ENCODE assay signal across 8 mouse cellular contexts in the genomic region with DNA sequence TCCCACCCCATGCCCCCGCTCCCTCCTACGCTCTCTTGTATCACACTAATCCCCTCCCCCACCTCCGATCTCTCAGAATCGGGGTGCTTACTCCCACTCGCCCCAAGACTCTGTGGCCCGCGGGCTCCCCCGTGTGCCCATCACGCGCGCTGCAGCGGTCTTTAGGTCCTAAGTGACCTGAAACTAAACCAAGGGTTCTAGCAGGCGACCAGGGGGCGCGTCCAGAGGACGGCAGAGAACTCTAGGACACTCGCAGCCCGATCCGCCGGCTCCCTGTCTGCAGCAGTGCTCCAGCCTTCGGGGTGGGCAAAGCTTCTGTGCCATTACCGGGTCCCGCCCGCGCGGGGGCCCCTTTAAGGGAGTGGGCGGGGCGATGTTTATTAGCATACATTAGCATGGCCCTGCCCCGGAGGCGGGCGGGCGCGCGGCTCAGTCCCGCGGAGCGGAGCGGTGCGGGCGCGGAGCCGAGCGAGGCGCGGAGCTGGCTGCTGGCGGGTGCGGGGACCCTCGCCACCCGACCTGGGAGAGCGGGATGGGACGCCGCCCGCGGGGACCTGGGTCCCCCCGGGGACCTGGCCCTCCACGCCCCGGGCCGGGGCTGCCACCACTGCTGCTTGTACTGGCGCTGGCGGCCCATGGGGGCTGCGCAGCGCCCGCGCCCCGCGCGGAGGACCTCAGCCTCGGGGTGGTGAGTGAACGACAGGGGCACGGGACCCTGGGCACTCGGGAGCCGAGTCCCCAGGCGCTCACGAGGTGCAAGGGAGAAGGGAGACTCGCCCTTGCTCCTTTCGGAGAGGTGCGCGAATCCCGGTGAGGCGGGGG. TPM values are rescaled to one million over a fixed set of nuclear protein-coding genes. Genes with fewer than 3 reads are reported as not detected.
DNase-seq lines count a peak whose midpoint lies in the region; ATAC-seq and TF ChIP-seq lines count a peak whose summit lies in the region.

A gene (plus strand): TSS at position 409 of the 822 bp plus-strand sequence.

- H3K79me2 ChIP-seq in heart, adult 2 months (replicated peaks; ENCODE audit: control insufficient read depth, insufficient read depth, low read length): no peaks in the 10 kb centered on the region

- TF ChIP-seq CTCF in bone marrow, adult 2 months (IDR thresholded peaks at IDR 0.05; ENCODE audit: control insufficient read depth, insufficient read depth, low read length): peak; percentile 64; the same call in 1 of the 2 replicates
- peak; percentile 83 for TF ChIP-seq CTCF in heart, adult 2 months (IDR thresholded peaks at IDR 0.05)
- TF ChIP-seq CTCF in kidney, adult 2 months (conservative IDR thresholded peaks at IDR 0.05; ENCODE audit: insufficient read depth, insufficient read length, low read depth, low read length): peak; percentile 62
- peak; percentile 80; the same call in 1 of the 2 replicates for TF ChIP-seq CTCF in small intestine, adult 2 months (IDR thresholded peaks at IDR 0.05; ENCODE audit: extremely low read depth, insufficient read length, insufficient replicate concordance, low read depth, low read length)

- H3K4me3 ChIP-seq in bone marrow, adult 2 months (replicated peaks; ENCODE audit: control insufficient read depth, low read depth, low read length): peak within 1 kb of the TSS; percentile 73
- peak within 1 kb of the TSS; percentile 68 for H3K4me3 ChIP-seq in embryonic facial prominence, embryonic 14.5 days (ENCODE audit: low read depth, low read length)
- peak within 1 kb of the TSS; percentile 92 for H3K4me3 ChIP-seq in heart, adult 2 months
- peak within 1 kb of the TSS; percentile 60 for H3K4me3 ChIP-seq in kidney, adult 2 months (ENCODE audit: insufficient read depth, low read depth, low read length)
- peak within 1 kb of the TSS; percentile 59 for H3K4me3 ChIP-seq in limb, embryonic 11.5 days (ENCODE audit: low read depth, low read length)
- peak within 1 kb of the TSS; percentile 83 for H3K4me3 ChIP-seq in midbrain, embryonic 13.5 days (replicated peaks)
- peak within 1 kb of the TSS; percentile 69 for H3K4me3 ChIP-seq in small intestine, adult 2 months (ENCODE audit: low read depth, low read length)

- peak within 1 kb of the TSS; percentile 29; the same call in 1 of the 2 replicates for H3K27ac ChIP-seq in bone marrow, adult 2 months (ENCODE audit: control insufficient read depth, insufficient read depth, low read depth, low read length, poor library complexity)
- H3K27ac ChIP-seq in embryonic facial prominence, embryonic 14.5 days (replicated peaks; ENCODE audit: low read depth, low read length): no peak within 1 kb of the TSS
- H3K27ac ChIP-seq in heart, adult 2 months: peak within 1 kb of the TSS; percentile 54
- H3K27ac ChIP-seq in kidney, adult 2 months (ENCODE audit: insufficient read depth, low read depth, low read length): no peak within 1 kb of the TSS
- no peak within 1 kb of the TSS for H3K27ac ChIP-seq in limb, embryonic 11.5 days (replicated peaks; ENCODE audit: low read depth, low read length)
- peak within 1 kb of the TSS; percentile 57 for H3K27ac ChIP-seq in midbrain, embryonic 13.5 days
- H3K27ac ChIP-seq in small intestine, adult 2 months (ENCODE audit: insufficient read depth, low read depth, low read length): no peak within 1 kb of the TSS

- H3K4me1 ChIP-seq in bone marrow, adult 2 months (ENCODE audit: control insufficient read depth, insufficient read depth, low read length): 0 out of 2 replicates have a peak, but pooled peaks cover 1% of the 10 kb centered on the region
- H3K4me1 ChIP-seq in embryonic facial prominence, embryonic 14.5 days (ENCODE audit: control insufficient read depth, insufficient read depth, low read length): peaks cover 7% of the 10 kb centered on the region; the same call in 1 of the 2 replicates
- peaks cover 1% of the 10 kb centered on the region; the same call in 1 of the 2 replicates for H3K4me1 ChIP-seq in heart, adult 2 months (ENCODE audit: control insufficient read depth, insufficient read depth, low read length)
- no peaks in the 10 kb centered on the region for H3K4me1 ChIP-seq in kidney, adult 2 months (ENCODE audit: control insufficient read depth, insufficient read depth, low read length)
- peaks cover 9% of the 10 kb centered on the region for H3K4me1 ChIP-seq in limb, embryonic 11.5 days (ENCODE audit: control insufficient read depth, insufficient read depth, low read length)
- peaks cover 39% of the 10 kb centered on the region for H3K4me1 ChIP-seq in midbrain, embryonic 13.5 days (replicated peaks)
- H3K4me1 ChIP-seq in small intestine, adult 2 months (ENCODE audit: control insufficient read depth, insufficient read depth, insufficient read length, low read length): peaks cover 15% of the 10 kb centered on the region

- under 1% methylated on average over 80 of the region's 80 CpGs for WGBS in bone marrow, adult 2 months
- WGBS in embryonic facial prominence, embryonic 14.5 days: under 1% methylated on average over 39 of the region's 80 CpGs
- under 1% methylated on average over 80 of the region's 80 CpGs for WGBS in heart, adult 2 months
- WGBS in kidney, adult 2 months: under 1% methylated on average over 79 of the region's 80 CpGs
- WGBS in limb, embryonic 11.5 days: under 1% methylated on average over 64 of the region's 80 CpGs
- WGBS in midbrain, embryonic 13.5 days: under 1% methylated on average over 74 of the region's 80 CpGs
- 1% methylated on average over 79 of the region's 80 CpGs for WGBS in small intestine, adult 2 months

- ATAC-seq in embryonic facial prominence, embryonic 14.5 days (ENCODE audit: low read depth): peak; percentile 93
- ATAC-seq in limb, embryonic 11.5 days (ENCODE audit: insufficient number of reproducible peaks, low FRiP score, low TSS enrichment, low read depth): peak; percentile 80
- peak; percentile 85 for ATAC-seq in midbrain, embryonic 13.5 days

- H3K4me2 ChIP-seq in embryonic facial prominence, embryonic 14.5 days (ENCODE audit: low read depth, low read length): peak within 1 kb of the TSS; percentile 100
- H3K4me2 ChIP-seq in limb, embryonic 11.5 days (ENCODE audit: low read depth, severe bottlenecking): peak within 1 kb of the TSS; percentile 99
- H3K4me2 ChIP-seq in midbrain, embryonic 13.5 days (replicated peaks): peak within 1 kb of the TSS; percentile 99

- H3K9me3 ChIP-seq in embryonic facial prominence, embryonic 14.5 days (ENCODE audit: control insufficient read depth, low read length): no peaks in the 10 kb centered on the region
- no peaks in the 10 kb centered on the region for H3K9me3 ChIP-seq in limb, embryonic 11.5 days (ENCODE audit: control insufficient read depth, low read length)
- H3K9me3 ChIP-seq in midbrain, embryonic 13.5 days: no peaks in the 10 kb centered on the region

- DNase-seq in 3T3-L1 (ENCODE audit: low read depth, low spot score): peak; percentile 77
- peak; percentile 95 for DNase-seq in embryonic facial prominence, embryonic 14.5 days (ENCODE audit: low spot score)
- DNase-seq in heart, adult 2 months: peak; percentile 91 to 92
- DNase-seq in kidney, adult 2 months: peak; percentile 90
- DNase-seq in limb, embryonic 11.5 days (ENCODE audit: low spot score): peak; percentile 89

- peaks cover 37% of the 10 kb centered on the region for H3K27me3 ChIP-seq in embryonic facial prominence, embryonic 14.5 days (replicated peaks; ENCODE audit: control insufficient read depth, insufficient read depth, low read length)
- H3K27me3 ChIP-seq in heart, adult 2 months (ENCODE audit: control insufficient read depth, insufficient read depth, low read length): 0 out of 2 replicates have a peak, but pooled peaks cover 2% of the 10 kb centered on the region
- H3K27me3 ChIP-seq in kidney, adult 2 months (replicated peaks; ENCODE audit: control insufficient read depth, insufficient read depth, low read length): 0 out of 2 replicates have a peak, but pooled peaks cover 3% of the 10 kb centered on the region
- H3K27me3 ChIP-seq in limb, embryonic 11.5 days (ENCODE audit: control insufficient read depth, insufficient read depth, low read length): peaks cover 33% of the 10 kb centered on the region
- peaks cover 35% of the 10 kb centered on the region for H3K27me3 ChIP-seq in midbrain, embryonic 13.5 days
- H3K27me3 ChIP-seq in small intestine, adult 2 months (ENCODE audit: control insufficient read depth, insufficient read depth, low read length): peaks cover 45% of the 10 kb centered on the region

- TF ChIP-seq EP300 in heart, adult 2 months (IDR thresholded peaks at IDR 0.05; ENCODE audit: insufficient read depth, low read depth, low read length): 0 out of 2 replicates have a peak, but pooled peaks have one; percentile 17

- peak within 1 kb of the TSS; percentile 71 for H3K9ac ChIP-seq in embryonic facial prominence, embryonic 14.5 days (ENCODE audit: low read depth, low read length)
- peak within 1 kb of the TSS; percentile 66 for H3K9ac ChIP-seq in heart, adult 2 months (ENCODE audit: low read depth, low read length)
- peak within 1 kb of the TSS; percentile 65 for H3K9ac ChIP-seq in limb, embryonic 11.5 days (ENCODE audit: low read length)
- peak within 1 kb of the TSS; percentile 88 for H3K9ac ChIP-seq in midbrain, embryonic 13.5 days (replicated peaks)

- TF ChIP-seq POLR2A in bone marrow, adult 2 months (IDR thresholded peaks at IDR 0.05; ENCODE audit: borderline replicate concordance, control insufficient read depth, low read depth, low read length): no peak
- no peak for TF ChIP-seq POLR2A in heart, adult 2 months (IDR thresholded peaks at IDR 0.05; ENCODE audit: insufficient read depth, low read depth, low read length)
- no peak for TF ChIP-seq POLR2A in kidney, adult 2 months (IDR thresholded peaks at IDR 0.05; ENCODE audit: low read depth, low read length)
- 0 out of 2 replicates have a peak, but pooled peaks have one; percentile 12 for TF ChIP-seq POLR2A in small intestine, adult 2 months (IDR thresholded peaks at IDR 0.05; ENCODE audit: low read depth, low read length)

- H3K36me3 ChIP-seq in embryonic facial prominence, embryonic 14.5 days (ENCODE audit: control insufficient read depth, insufficient read depth, low read length): no peaks in the 10 kb centered on the region
- no peaks in the 10 kb centered on the region for H3K36me3 ChIP-seq in heart, adult 2 months (ENCODE audit: control insufficient read depth, insufficient read depth, low read length)
- no peaks in the 10 kb centered on the region for H3K36me3 ChIP-seq in kidney, adult 2 months (ENCODE audit: control insufficient read depth, insufficient read depth, low read length)
- H3K36me3 ChIP-seq in limb, embryonic 11.5 days (ENCODE audit: control insufficient read depth, insufficient read depth, low read length): no peaks in the 10 kb centered on the region
- no peaks in the 10 kb centered on the region for H3K36me3 ChIP-seq in midbrain, embryonic 13.5 days
- H3K36me3 ChIP-seq in small intestine, adult 2 months (ENCODE audit: control insufficient read depth, insufficient read depth, low read length): no peaks in the 10 kb centered on the region

- intact Hi-C loops in heart, adult 2 months (cut with DNase I): loop anchor here (2.0 kb wide), 1 partner anchor 327 kb away; no protein-coding TSS in a partner anchor

RNA-seq across cellular contexts. Expression of the gene that starts here (rescaled TPM):
- 0.20 TPM in 1 of 2 replicates, not detected in the other for polyA plus RNA-seq in bone marrow, adult 2 months (2011; ENCODE audit: insufficient read depth, insufficient read length, low replicate concordance, missing spikeins)
- 2.1 and 2.6 TPM in 2 replicates for polyA plus RNA-seq in embryonic facial prominence, embryonic 14.5 days (2014; fragmentation: Nextera tagmentation; extraction: Ambion mirVana)
- total RNA-seq in heart, adult 2 months (2021): 1 to 10 TPM; 1.0 to 1.4 TPM
- 1.4 and 1.5 TPM in 2 replicates for polyA plus RNA-seq in heart, adult 2 months (2012; rRNA removed)
- 1.6 and 2.5 TPM in 2 replicates for polyA plus RNA-seq in kidney, adult 2 months (2012; rRNA removed)
- 0.68 and 1.4 TPM in 2 replicates for polyA plus RNA-seq in limb, embryonic 11.5 days (2014; fragmentation: Nextera tagmentation; extraction: Ambion mirVana)
- 9.3 and 9.6 TPM in 2 replicates for polyA plus RNA-seq in midbrain, embryonic 13.5 days (2015; fragmentation: Nextera tagmentation; extraction: Ambion mirVana)
- polyA plus RNA-seq in small intestine, adult 2 months (2012; rRNA removed): 2.1 and 3.8 TPM in 2 replicates

Comparison
In these comparisons a context has a peak if more than half of its experiments do, and no peak if none do; other contexts are left out.
1. H3K27ac ChIP-seq: peak in bone marrow, adult 2 months (single experiment), heart, adult 2 months (single experiment) and midbrain, embryonic 13.5 days (single experiment); none in embryonic facial prominence, embryonic 14.5 days (single experiment), kidney, adult 2 months (single experiment), limb, embryonic 11.5 days (single experiment) and small intestine, adult 2 months (single experiment).
2. Peak in every context shown above with its lines, with median percentiles within 50 percentile points of each other: DNase-seq, H3K4me3 ChIP-seq, CTCF ChIP-seq, ATAC-seq, H3K4me2 ChIP-seq and H3K9ac ChIP-seq.